ENCODE assay signal across 16 mouse cellular contexts in genomic region chr12:51516726-51517125, GRCm38 (mm10).
"Had no signal": no experiment of that assay in that cellular context is flagged by ENCODE, and none has a peak within 500 bp of the region (broad histone marks: within the 10 kb centered on the region; RNA-seq: fewer than 3 reads in every experiment).

No protein-coding gene starts in this region.

- H3K27me3 ChIP-seq: neural tube, embryonic 13.5 days; neural tube, embryonic 15.5 days; stomach, embryonic 15.5 days had no signal

- H3K4me3 ChIP-seq: neural tube, embryonic 13.5 days; neural tube, embryonic 15.5 days; stomach, embryonic 15.5 days had no signal

- DNase-seq: retina, postnatal 1 day; right cerebral cortex, adult 18-20 months; right cerebral cortex, postnatal 14 days; right cerebral cortex, postnatal 25 days; right cerebral cortex, postnatal 4 days; spleen, adult 18-20 months; thymus, adult 18-20 months; thymus, adult 2 months; thymus, postnatal 14 days; thymus, postnatal 25 days; thymus, postnatal 36 days; thymus, postnatal 4 days had no signal

- H3K9me3 ChIP-seq: neural tube, embryonic 13.5 days; neural tube, embryonic 15.5 days; stomach, embryonic 15.5 days had no signal

- H3K4me2 ChIP-seq: neural tube, embryonic 13.5 days; neural tube, embryonic 15.5 days; stomach, embryonic 15.5 days had no signal

- H3K27ac ChIP-seq: neural tube, embryonic 13.5 days; neural tube, embryonic 15.5 days; stomach, embryonic 15.5 days; stomach, postnatal 0 days had no signal

- H3K36me3 ChIP-seq: neural tube, embryonic 13.5 days; neural tube, embryonic 15.5 days; stomach, embryonic 15.5 days had no signal

- H3K9ac ChIP-seq: neural tube, embryonic 13.5 days; neural tube, embryonic 15.5 days; stomach, embryonic 15.5 days had no signal

- H3K4me1 ChIP-seq: neural tube, embryonic 13.5 days; neural tube, embryonic 15.5 days; stomach, embryonic 15.5 days had no signal
